Mouse (Mus musculus) megakaryocyte, embryonic 14.5 days (primary cell): Measurements from ENCODE around the gene Sept8.
"Not testable (repeated sequence)": the region's sequence is repeated elsewhere in the genome, so short reads cannot be mapped to it uniquely, and the experiment has no call there.

ENCODE experiments used
- FLI1 ChIP-seq: IDR thresholded peaks from 2 replicates; pipeline ENCODE4 v1.6.1; 2012; ENCODE audit warnings: low read length, inconsistent platforms, mixed read lengths
- GATA1 ChIP-seq: IDR thresholded peaks from 3 replicates; pipeline ENCODE4 v1.6.1; 2012; ENCODE audit warnings: mixed read lengths, low read length, inconsistent platforms, borderline replicate concordance

GRCm38 (mm10) chr11:53557992-53558391 lies 38.9 kb downstream of the Sept8 start:
- TF ChIP-seq GATA1, FLI1: not testable (repeated sequence)
